ENCODE assay signal across 8 mouse cellular contexts in the genomic region with DNA sequence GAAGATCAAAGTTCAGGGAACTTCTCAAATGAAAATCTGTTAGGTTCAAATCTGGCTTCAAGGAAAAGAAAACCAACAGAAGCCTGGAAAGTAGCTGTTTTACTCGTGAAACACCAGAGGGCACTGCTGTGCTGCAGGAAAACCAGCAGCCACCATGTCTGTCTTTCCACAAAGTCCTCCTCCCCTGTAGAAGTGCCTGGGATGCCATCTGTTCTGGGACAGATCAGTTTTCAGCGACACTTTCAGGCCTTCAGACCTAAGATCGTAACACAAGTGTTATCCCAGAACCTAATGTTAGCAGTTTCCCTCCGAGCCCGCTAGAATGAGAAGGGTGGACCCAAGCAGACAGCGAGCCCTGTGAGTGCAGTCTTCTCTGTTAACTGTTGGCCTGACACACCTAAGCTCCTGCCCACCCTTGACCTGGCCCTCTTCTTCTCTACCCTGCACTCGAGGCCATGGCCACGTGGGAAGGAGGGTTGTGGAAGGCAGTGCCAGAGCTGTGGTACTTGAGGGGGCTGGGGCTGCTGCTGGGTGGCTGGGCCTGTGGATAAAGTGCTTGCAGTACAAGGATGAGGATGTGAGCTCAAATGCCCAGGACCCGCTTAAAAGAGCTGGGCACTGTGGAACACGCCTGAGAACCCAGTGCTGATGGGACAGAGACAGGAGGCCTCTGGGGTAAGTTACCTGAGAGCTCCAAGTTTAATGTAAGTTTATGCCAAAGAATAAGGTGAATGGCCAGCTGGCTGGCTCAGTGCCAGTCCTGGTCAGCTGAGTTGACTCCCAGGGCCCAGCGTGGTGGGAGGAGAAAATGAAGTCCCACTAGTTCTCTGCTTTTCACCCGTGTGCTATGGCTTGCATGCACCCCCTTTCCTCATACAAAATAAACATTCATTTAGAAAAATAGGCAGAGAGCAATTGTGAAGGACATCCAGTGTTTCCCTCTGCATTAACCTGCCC. TPM values are rescaled to one million over a fixed set of nuclear protein-coding genes. Genes with fewer than 3 reads are reported as not detected.
DNase-seq lines count a peak whose midpoint lies in the region; ATAC-seq and TF ChIP-seq lines count a peak whose summit lies in the region.
"Not testable (repeated sequence)": the region's sequence is repeated elsewhere in the genome, so short reads cannot be mapped to it uniquely, and the experiment has no call there.

No protein-coding gene starts in this region.

- not testable (repeated sequence) for TF ChIP-seq POLR2A in small intestine, adult 2 months (IDR thresholded peaks at IDR 0.05; ENCODE audit: low read depth, low read length)

- H3K4me3 ChIP-seq in kidney, embryonic 14.5 days (ENCODE audit: low read length); limb, embryonic 12.5 days (replicated peaks); midbrain, embryonic 13.5 days (replicated peaks); small intestine, adult 2 months (ENCODE audit: low read depth, low read length): not testable (repeated sequence)

- H3K27me3 ChIP-seq in kidney, embryonic 14.5 days (ENCODE audit: control insufficient read depth, insufficient read depth, low read length); limb, embryonic 12.5 days; midbrain, embryonic 13.5 days; small intestine, adult 2 months (ENCODE audit: control insufficient read depth, insufficient read depth, low read length): not testable (repeated sequence)

- H3K9me3 ChIP-seq in kidney, embryonic 14.5 days (ENCODE audit: control insufficient read depth, low read length); limb, embryonic 12.5 days; midbrain, embryonic 13.5 days: not testable (repeated sequence)

- H3K9ac ChIP-seq in kidney, embryonic 14.5 days (ENCODE audit: low read depth, low read length); limb, embryonic 12.5 days (replicated peaks); midbrain, embryonic 13.5 days (replicated peaks): not testable (repeated sequence)

- DNase-seq in B cell, adult 2 months: peak; percentile 45
- peak; percentile 44 for DNase-seq in adrenal gland, postnatal 25 days
- peak; percentile 71 for DNase-seq in embryo, embryonic 9.5 days (ENCODE audit: extremely low spot score)
- peak; percentile 87 for DNase-seq in heart, adult 11 months

- not testable (repeated sequence) for H3K27ac ChIP-seq in kidney, embryonic 14.5 days (ENCODE audit: low read depth, low read length); limb, embryonic 12.5 days; midbrain, embryonic 13.5 days; small intestine, adult 2 months (ENCODE audit: insufficient read depth, low read depth, low read length)

- H3K4me2 ChIP-seq in kidney, embryonic 14.5 days (replicated peaks; ENCODE audit: low read depth, low read length); midbrain, embryonic 13.5 days (replicated peaks): not testable (repeated sequence)
- H3K4me2 ChIP-seq in limb, embryonic 12.5 days: peak overlapping the region; percentile 8; the same call in 1 of the 2 replicates

- not testable (repeated sequence) for H3K4me1 ChIP-seq in kidney, embryonic 14.5 days (ENCODE audit: control insufficient read depth, insufficient read depth, low read length); midbrain, embryonic 13.5 days (replicated peaks)
- peaks cover 12% of the 10 kb centered on the region for H3K4me1 ChIP-seq in limb, embryonic 12.5 days (replicated peaks)
- H3K4me1 ChIP-seq in small intestine, adult 2 months (ENCODE audit: control insufficient read depth, insufficient read depth, insufficient read length, low read length): peaks cover 10% of the 10 kb centered on the region; the same call in 1 of the 2 replicates

- not testable (repeated sequence) for H3K36me3 ChIP-seq in kidney, embryonic 14.5 days (ENCODE audit: control insufficient read depth, insufficient read depth, low read length); limb, embryonic 12.5 days; midbrain, embryonic 13.5 days; small intestine, adult 2 months (ENCODE audit: control insufficient read depth, insufficient read depth, low read length)

- WGBS in kidney, embryonic 14.5 days: 33% methylated on average over 12 of the region's 12 CpGs
- WGBS in limb, embryonic 12.5 days: 36% methylated on average over 12 of the region's 12 CpGs
- 49% methylated on average over 12 of the region's 12 CpGs for WGBS in midbrain, embryonic 13.5 days
- WGBS in small intestine, adult 2 months: 46% methylated on average over 12 of the region's 12 CpGs

- peak; percentile 65; the same call in 1 of the 2 replicates for TF ChIP-seq CTCF in small intestine, adult 2 months (IDR thresholded peaks at IDR 0.05; ENCODE audit: extremely low read depth, insufficient read length, insufficient replicate concordance, low read depth, low read length)

- peak; percentile 64; the same call in 1 of the 2 replicates for ATAC-seq in kidney, embryonic 14.5 days (ENCODE audit: low FRiP score, low TSS enrichment)
- peak; percentile 64; the same call in 1 of the 2 replicates for ATAC-seq in limb, embryonic 12.5 days (ENCODE audit: insufficient number of reproducible peaks, insufficient read depth, low FRiP score, low TSS enrichment, low read depth)
- ATAC-seq in midbrain, embryonic 13.5 days: peak; percentile 40; the same call in 1 of the 2 replicates

RNA-seq across cellular contexts. Expression of a gene that starts 22.9 kb away (rescaled TPM):
- 5.3 and 5.9 TPM in 2 replicates for total RNA-seq in adrenal gland, postnatal 25 days (2021)
- 5.2 and 5.5 TPM in 2 replicates for polyA plus RNA-seq in kidney, embryonic 14.5 days (2014; fragmentation: Nextera tagmentation; extraction: Ambion mirVana)
- polyA plus RNA-seq in limb, embryonic 12.5 days (2016; fragmentation: Nextera tagmentation; extraction: Ambion mirVana): 3.1 and 3.2 TPM in 2 replicates
- polyA plus RNA-seq in midbrain, embryonic 13.5 days (2015; fragmentation: Nextera tagmentation; extraction: Ambion mirVana): 1.7 and 1.8 TPM in 2 replicates
- 3.6 and 7.6 TPM in 2 replicates for polyA plus RNA-seq in small intestine, adult 2 months (2012; rRNA removed)

RNA-seq across cellular contexts. Expression of a gene that starts 24.9 kb away (rescaled TPM):
- 8.0 and 8.5 TPM in 2 replicates for total RNA-seq in adrenal gland, postnatal 25 days (2021)
- 0.99 and 1.4 TPM in 2 replicates for polyA plus RNA-seq in kidney, embryonic 14.5 days (2014; fragmentation: Nextera tagmentation; extraction: Ambion mirVana)
- polyA plus RNA-seq in limb, embryonic 12.5 days (2016; fragmentation: Nextera tagmentation; extraction: Ambion mirVana): 1.3 and 1.7 TPM in 2 replicates
- 1.0 and 1.3 TPM in 2 replicates for polyA plus RNA-seq in midbrain, embryonic 13.5 days (2015; fragmentation: Nextera tagmentation; extraction: Ambion mirVana)
- 6.3 and 18.9 TPM in 2 replicates for polyA plus RNA-seq in small intestine, adult 2 months (2012; rRNA removed)
